Mouse (Mus musculus): ENCODE data around the gene Map7.

Gene Map7

GRCm38 (mm10) chr10:20152131-20152530 lies 3.9 kb downstream of the Map7 start:
- DNase-seq (ENCODE audit: low spot score in 2 of 2), result no peak

- DNase-seq (ENCODE audit: low spot score in 2 of 2), result no peak
Measured at GRCm38 (mm10) chr10:20153507-20153906, 5.2 kb downstream of the Map7 start.

- DNase-seq (ENCODE audit: low spot score in 2 of 2), result no peak
Measured at GRCm38 (mm10) chr10:20155401-20155800, 7.1 kb downstream of the Map7 start.

- DNase-seq (ENCODE audit: low spot score in 2 of 2), result no peak
Measured at GRCm38 (mm10) chr10:20157021-20157726, 8.9 kb downstream of the Map7 start.

GRCm38 (mm10) chr10:20158756-20159155 lies 10.5 kb downstream of the Map7 start:
- DNase-seq (ENCODE audit: low spot score in 2 of 2), result no peak

GRCm38 (mm10) chr10:20159308-20159707 lies 11.0 kb downstream of the Map7 start:
- no peak for DNase-seq (ENCODE audit: low spot score in 2 of 2)

- no peak for DNase-seq (ENCODE audit: low spot score in 2 of 2)
Measured at GRCm38 (mm10) chr10:20160914-20161313, 12.6 kb downstream of the Map7 start.

- no peak for DNase-seq (ENCODE audit: low spot score in 2 of 2)
Measured at GRCm38 (mm10) chr10:20164810-20165209, 16.5 kb downstream of the Map7 start.

GRCm38 (mm10) chr10:20166797-20167196 lies 18.5 kb downstream of the Map7 start:
- DNase-seq (ENCODE audit: low spot score in 2 of 2), result no peak

GRCm38 (mm10) chr10:20167467-20167866 lies 19.2 kb downstream of the Map7 start:
- no peak for DNase-seq (ENCODE audit: low spot score in 2 of 2)

GRCm38 (mm10) chr10:20169182-20169674 lies 21.0 kb downstream of the Map7 start:
- DNase-seq (ENCODE audit: low spot score in 2 of 2), result no peak

- no peak for DNase-seq (ENCODE audit: low spot score in 2 of 2)
Measured at GRCm38 (mm10) chr10:20169927-20170604, 21.8 kb downstream of the Map7 start.

GRCm38 (mm10) chr10:20170605-20171088 lies 22.4 kb downstream of the Map7 start:
- DNase-seq (ENCODE audit: low spot score in 2 of 2), result peak in 1 of 2 experiments; percentile 35

- DNase-seq (ENCODE audit: low spot score in 2 of 2), result no peak
Measured at GRCm38 (mm10) chr10:20171209-20171608, 22.9 kb downstream of the Map7 start.

GRCm38 (mm10) chr10:20171756-20172155 lies 23.5 kb downstream of the Map7 start:
- no peak for DNase-seq (ENCODE audit: low spot score in 2 of 2)

GRCm38 (mm10) chr10:20173733-20174132 lies 25.5 kb downstream of the Map7 start:
- no peak for DNase-seq (ENCODE audit: low spot score in 2 of 2)

GRCm38 (mm10) chr10:20176054-20176453 lies 27.8 kb downstream of the Map7 start:
- DNase-seq (ENCODE audit: low spot score in 2 of 2), result no peak

- no peak for DNase-seq (ENCODE audit: low spot score in 2 of 2)
Measured at GRCm38 (mm10) chr10:20178807-20179605, 30.7 kb downstream of the Map7 start.

GRCm38 (mm10) chr10:20181198-20181597 lies 32.9 kb downstream of the Map7 start:
- no peak for DNase-seq (ENCODE audit: low spot score in 2 of 2)

- no peak for DNase-seq (ENCODE audit: low spot score in 2 of 2)
Measured at GRCm38 (mm10) chr10:20181680-20182399, 33.6 kb downstream of the Map7 start.

GRCm38 (mm10) chr10:20184326-20184725 lies 36.1 kb downstream of the Map7 start:
- DNase-seq (ENCODE audit: low spot score in 2 of 2), result no peak

- DNase-seq (ENCODE audit: low spot score in 2 of 2), result no peak
Measured at GRCm38 (mm10) chr10:20185264-20185663, 37.0 kb downstream of the Map7 start.

Measured in heart, adult 9 months (tissue).